Mouse (Mus musculus) megakaryocyte, embryonic 14.5 days (primary cell): Measurements from ENCODE around the gene Nxph1. TPM values are rescaled to one million over a fixed set of nuclear protein-coding genes. Genes with fewer than 3 reads are reported as not detected.

ENCODE experiments used
- H3K27me3 ChIP-seq: replicated peaks from 2 replicates; pipeline ENCODE3; 2012; ENCODE audit warnings: inconsistent platforms
- H3K36me3 ChIP-seq: replicated peaks from 2 replicates; pipeline ENCODE3; 2012; ENCODE audit warnings: low read length, inconsistent platforms, mixed read lengths
- H3K4me1 ChIP-seq: 2 replicates; pipeline ENCODE4 v1.6.1; 2012; ENCODE audit warnings: inconsistent platforms
- H3K4me3 ChIP-seq: replicated peaks from 2 replicates; pipeline ENCODE3; 2012; ENCODE audit warnings: moderate library complexity, mild to moderate bottlenecking, inconsistent platforms
- H3K9me3 ChIP-seq: 2 replicates; pipeline ENCODE4 v1.6.1; 2012; ENCODE audit warnings: inconsistent platforms
- FLI1 ChIP-seq: IDR thresholded peaks from 2 replicates; pipeline ENCODE4 v1.6.1; 2012; ENCODE audit warnings: low read length, inconsistent platforms, mixed read lengths
- GATA1 ChIP-seq: IDR thresholded peaks from 3 replicates; pipeline ENCODE4 v1.6.1; 2012; ENCODE audit warnings: mixed read lengths, low read length, inconsistent platforms, borderline replicate concordance
- polyA plus RNA-seq: library from polyadenylated mRNA; stranded (reverse); fragments of >175 nt; gene quantifications from 2 replicates; pipeline ENCODE4 v1.2.3, GENCODE M21; 2012; ENCODE audit warnings: low replicate concordance; ENCODE audit not compliant: insufficient read depth

The Nxph1 gene
- polyA plus RNA-seq, 1 experiment, result not detected

- Histone ChIP-seq H3K4me1 (no peaks in the 10 kb centered on the region), H3K9me3 (no peaks in the 10 kb centered on the region), H3K27me3 (no peaks in the 10 kb centered on the region), H3K36me3 (no peaks in the 10 kb centered on the region), H3K4me3 (no peak overlapping the region)
- TF ChIP-seq GATA1, result no peak
- TF ChIP-seq FLI1, result no peak
Measured at GRCm38 (mm10) chr6:9039286-9039685, 91.1 kb downstream of the Nxph1 start.

- TF ChIP-seq GATA1, result no peak
- no peak for TF ChIP-seq FLI1
- no peaks in the 10 kb centered on the region for H3K27me3 ChIP-seq
- H3K9me3 ChIP-seq, result no peaks in the 10 kb centered on the region
- no peaks in the 10 kb centered on the region for H3K36me3 ChIP-seq
- no peaks in the 10 kb centered on the region for H3K4me1 ChIP-seq
- H3K4me3 ChIP-seq, result no peak overlapping the region
Measured at GRCm38 (mm10) chr6:9040991-9041390, 92.8 kb downstream of the Nxph1 start.

GRCm38 (mm10) chr6:9042391-9042790, 94.2 kb downstream of the Nxph1 start:
- TF ChIP-seq GATA1, result no peak
- no peak for TF ChIP-seq FLI1

GRCm38 (mm10) chr6:9046815-9047214, 98.6 kb downstream of the Nxph1 start:
- H3K27me3 ChIP-seq, result no peaks in the 10 kb centered on the region
- no peak overlapping the region for H3K4me3 ChIP-seq
- no peaks in the 10 kb centered on the region for H3K4me1 ChIP-seq
- H3K36me3 ChIP-seq, result no peaks in the 10 kb centered on the region
- TF ChIP-seq FLI1, result no peak
- no peak for TF ChIP-seq GATA1
- H3K9me3 ChIP-seq, result no peaks in the 10 kb centered on the region

More at GRCm38 (mm10) chr6:9042391-9042790, 94.2 kb downstream of the Nxph1 start:
- H3K27me3 ChIP-seq, result no peaks in the 10 kb centered on the region
- no peaks in the 10 kb centered on the region for H3K4me1 ChIP-seq
- no peaks in the 10 kb centered on the region for H3K36me3 ChIP-seq
- H3K9me3 ChIP-seq, result no peaks in the 10 kb centered on the region
- no peak overlapping the region for H3K4me3 ChIP-seq

GRCm38 (mm10) chr6:9061261-9062105, 113.3 kb downstream of the Nxph1 start:
- H3K4me3 ChIP-seq, result no peak overlapping the region
- no peaks in the 10 kb centered on the region for H3K9me3 ChIP-seq
- H3K36me3 ChIP-seq, result no peaks in the 10 kb centered on the region
- H3K27me3 ChIP-seq, result no peaks in the 10 kb centered on the region
- TF ChIP-seq GATA1 (no peak), FLI1 (no peak)
- H3K4me1 ChIP-seq, result no peaks in the 10 kb centered on the region

- Histone ChIP-seq H3K4me1 (no peaks in the 10 kb centered on the region), H3K9me3 (no peaks in the 10 kb centered on the region), H3K4me3 (no peak overlapping the region), H3K36me3 (no peaks in the 10 kb centered on the region), H3K27me3 (no peaks in the 10 kb centered on the region)
- no peak for TF ChIP-seq FLI1
- TF ChIP-seq GATA1, result no peak
Measured at GRCm38 (mm10) chr6:9066435-9066834, 118.2 kb downstream of the Nxph1 start.

- H3K36me3 ChIP-seq, result no peaks in the 10 kb centered on the region
- TF ChIP-seq FLI1 (no peak), GATA1 (no peak)
- no peaks in the 10 kb centered on the region for H3K9me3 ChIP-seq
- H3K4me3 ChIP-seq, result no peak overlapping the region
- H3K4me1 ChIP-seq, result no peaks in the 10 kb centered on the region
- no peaks in the 10 kb centered on the region for H3K27me3 ChIP-seq
Measured at GRCm38 (mm10) chr6:9069913-9070312, 121.7 kb downstream of the Nxph1 start.

- Histone ChIP-seq H3K9me3 (peaks cover 5% of the 10 kb centered on the region; the same call in 1 of the 2 replicates), H3K27me3 (no peaks in the 10 kb centered on the region), H3K4me1 (no peaks in the 10 kb centered on the region), H3K4me3 (no peak overlapping the region), H3K36me3 (no peaks in the 10 kb centered on the region)
- TF ChIP-seq FLI1, result no peak
- no peak for TF ChIP-seq GATA1
Measured at GRCm38 (mm10) chr6:9076463-9076862, 128.2 kb downstream of the Nxph1 start.

GRCm38 (mm10) chr6:9077793-9078689, 129.8 kb downstream of the Nxph1 start:
- H3K27me3 ChIP-seq, result no peaks in the 10 kb centered on the region
- H3K4me3 ChIP-seq, result no peak overlapping the region
- TF ChIP-seq GATA1, result no peak
- TF ChIP-seq FLI1, result no peak
- no peaks in the 10 kb centered on the region for H3K4me1 ChIP-seq
- no peaks in the 10 kb centered on the region for H3K36me3 ChIP-seq
- H3K9me3 ChIP-seq, result peaks cover 5% of the 10 kb centered on the region; the same call in 1 of the 2 replicates
